Mouse (Mus musculus) cerebral cortex, adult 2 months (tissue): ENCODE measurements around the gene C330007P06Rik.

Experiments used
- WGBS: fragments of 180-500 bp; shearing (Covaris S2); methylation state at CpG from one replicate; pipeline ENCODE4 v1.1.7; 2018; 5-methylcytosine and 5-hydroxymethylcytosine counted together

C330007P06Rik gene

GRCm38 (mm10) chrX:36837069-36837676 is 36.7 kb downstream of the C330007P06Rik start:
- 72% methylated on average over 6 of the region's 6 CpGs for WGBS

DNA sequence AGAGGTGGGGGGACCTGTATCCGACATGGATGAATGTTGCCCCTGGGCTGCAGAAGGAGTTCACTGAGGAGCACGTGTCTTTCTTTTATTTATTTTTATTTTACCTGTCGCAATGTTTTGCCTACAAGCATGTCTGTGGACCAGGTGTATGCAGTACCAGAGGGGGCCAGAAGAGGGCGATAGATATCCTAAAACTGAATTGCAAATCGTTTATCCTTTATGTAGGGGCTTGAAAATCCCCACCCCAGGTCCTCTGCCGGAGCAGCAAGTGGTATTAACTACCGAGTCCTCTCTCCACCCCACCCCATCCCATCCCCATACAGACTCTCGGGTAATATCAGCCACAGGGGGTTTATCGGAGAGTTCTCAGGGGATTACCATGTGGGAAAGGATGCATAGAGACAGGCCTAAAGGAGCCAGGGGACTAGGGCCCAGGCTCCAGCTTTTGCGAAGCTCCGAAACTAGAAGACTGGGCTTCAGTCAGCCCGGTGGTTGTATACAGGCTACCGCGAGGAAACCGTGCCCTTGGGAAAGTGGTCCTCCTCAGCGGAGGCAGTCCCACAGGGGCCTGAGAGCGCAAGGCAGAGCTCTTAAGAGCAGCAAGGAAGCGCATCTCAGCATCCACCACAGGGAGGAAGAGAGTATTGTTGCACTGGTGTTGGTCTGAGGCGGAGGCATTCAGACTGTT is 40.4 kb downstream of the C330007P06Rik start:
- 27% methylated on average over 19 of the region's 19 CpGs for WGBS

DNA sequence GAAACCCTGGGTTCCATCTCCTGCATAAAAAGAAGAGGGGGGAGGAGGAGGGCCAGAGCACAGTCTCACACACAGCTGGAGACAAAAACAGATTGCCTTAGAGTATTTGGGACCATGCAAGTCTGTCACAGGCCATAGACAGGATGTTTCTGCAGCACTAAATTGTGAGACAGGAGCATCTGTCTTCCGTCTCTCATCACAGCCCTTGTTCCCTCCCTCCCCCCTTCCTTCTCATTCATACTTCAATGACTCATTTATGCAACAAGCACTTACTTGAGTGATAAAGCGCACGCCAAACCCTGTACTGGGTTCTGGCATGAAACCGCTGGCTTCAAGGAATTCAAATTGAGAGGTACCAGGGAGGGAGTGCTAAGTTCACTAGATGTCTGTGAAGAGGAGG is 42.3 kb downstream of the C330007P06Rik start:
- 50% methylated on average over 4 of the region's 4 CpGs for WGBS

- 19% methylated on average over 5 of the region's 5 CpGs for WGBS
Measured at GRCm38 (mm10) chrX:36830271-36830670, 43.6 kb downstream of the C330007P06Rik start.

- 89% methylated on average over 5 of the region's 5 CpGs for WGBS
Measured at GRCm38 (mm10) chrX:36826873-36827272, 47.0 kb downstream of the C330007P06Rik start.

DNA sequence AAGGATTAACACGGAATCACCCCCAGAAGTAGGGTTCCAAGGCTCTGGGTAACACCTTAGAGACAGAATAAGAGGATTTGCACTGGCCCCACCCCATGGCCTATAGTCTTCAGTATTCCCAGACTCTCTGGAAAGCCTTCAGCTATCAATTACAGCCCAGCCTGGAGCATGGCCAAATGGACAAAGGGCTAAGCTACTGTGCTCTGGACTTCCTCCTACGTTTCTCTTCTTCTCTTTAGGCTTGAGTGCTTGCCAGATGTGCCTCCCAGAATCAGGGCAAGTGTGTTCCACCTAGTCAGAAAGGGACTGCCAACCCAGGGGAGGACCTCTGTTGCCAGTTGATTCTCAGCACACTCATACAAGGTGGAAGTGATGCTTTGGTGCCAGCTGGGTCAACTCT is 48.9 kb downstream of the C330007P06Rik start:
- WGBS, result 74% methylated on average over 2 of the region's 2 CpGs

- WGBS, result 56% methylated on average over 10 of the region's 10 CpGs
Measured at GRCm38 (mm10) chrX:36823932-36824711, 49.8 kb downstream of the C330007P06Rik start.

- 26% methylated on average over 4 of the region's 4 CpGs for WGBS
Measured at GRCm38 (mm10) chrX:36820201-36820600, 53.7 kb downstream of the C330007P06Rik start.

GRCm38 (mm10) chrX:36819575-36819974 is 54.3 kb downstream of the C330007P06Rik start:
- 90% methylated on average over 4 of the region's 4 CpGs for WGBS

GRCm38 (mm10) chrX:36816953-36817441 is 56.9 kb downstream of the C330007P06Rik start:
- 24% methylated on average over 9 of the region's 10 CpGs for WGBS

DNA sequence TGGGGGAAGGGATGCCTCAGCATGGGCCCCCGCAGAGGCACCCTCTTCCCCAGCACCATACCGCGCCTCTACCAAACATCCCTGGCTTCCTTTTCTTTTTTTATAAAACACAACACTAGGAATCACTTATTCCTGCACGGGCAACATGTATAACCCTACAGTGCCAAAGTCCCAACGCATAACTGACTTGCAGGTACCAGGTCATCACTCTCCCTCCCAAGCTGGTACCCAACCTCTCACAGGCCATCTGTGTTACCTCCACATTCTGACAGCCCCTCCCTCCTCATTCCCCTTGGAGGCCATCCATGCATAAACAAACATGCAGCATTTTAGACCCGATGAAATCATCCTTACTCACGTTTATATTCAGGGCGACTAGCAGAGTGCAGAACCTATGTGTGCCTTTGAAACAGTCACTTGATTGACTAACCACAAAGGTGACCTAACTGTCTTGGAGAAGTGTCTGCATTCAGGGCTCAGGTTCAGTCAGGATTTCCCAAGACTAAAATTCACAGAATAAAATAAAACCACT is 57.5 kb downstream of the C330007P06Rik start:
- WGBS, result 50% methylated on average over 8 of the region's 8 CpGs

- WGBS, result 80% methylated on average over 4 of the region's 4 CpGs
Measured at GRCm38 (mm10) chrX:36815439-36815838, 58.5 kb downstream of the C330007P06Rik start.

- WGBS, result 96% methylated on average over 4 of the region's 4 CpGs
Measured at GRCm38 (mm10) chrX:36815022-36815421, 58.9 kb downstream of the C330007P06Rik start.

GRCm38 (mm10) chrX:36814161-36814836 is 59.6 kb downstream of the C330007P06Rik start:
- WGBS, result 71% methylated on average over 8 of the region's 8 CpGs

GRCm38 (mm10) chrX:36811377-36811776 is 62.5 kb downstream of the C330007P06Rik start:
- 17% methylated on average over 5 of the region's 5 CpGs for WGBS

DNA sequence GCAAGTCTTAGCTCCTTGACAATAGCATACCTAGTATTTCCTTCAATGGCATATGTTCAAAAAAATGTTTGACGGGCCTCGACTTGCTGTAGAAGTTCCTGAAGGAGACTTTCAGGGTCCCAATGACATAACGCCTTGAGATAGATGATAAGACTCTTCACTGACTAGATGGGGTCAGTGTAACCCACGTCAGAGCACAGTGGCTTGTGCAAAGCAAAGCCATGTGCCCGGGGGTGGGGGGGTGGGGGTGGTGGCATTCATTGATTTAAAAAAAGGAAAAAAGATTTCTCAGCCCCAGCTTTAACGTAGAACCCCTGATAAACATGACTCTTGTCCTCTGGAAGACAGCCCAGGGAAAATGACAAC is 65.6 kb downstream of the C330007P06Rik start:
- WGBS, result 37% methylated on average over 6 of the region's 6 CpGs

- 5% methylated on average over 43 of the region's 45 CpGs for WGBS
Measured at GRCm38 (mm10) chrX:36807360-36808317, 66.3 kb downstream of the C330007P06Rik start.

- WGBS, result 68% methylated on average over 5 of the region's 5 CpGs
Measured at GRCm38 (mm10) chrX:36805466-36806235, 68.3 kb downstream of the C330007P06Rik start.

DNA sequence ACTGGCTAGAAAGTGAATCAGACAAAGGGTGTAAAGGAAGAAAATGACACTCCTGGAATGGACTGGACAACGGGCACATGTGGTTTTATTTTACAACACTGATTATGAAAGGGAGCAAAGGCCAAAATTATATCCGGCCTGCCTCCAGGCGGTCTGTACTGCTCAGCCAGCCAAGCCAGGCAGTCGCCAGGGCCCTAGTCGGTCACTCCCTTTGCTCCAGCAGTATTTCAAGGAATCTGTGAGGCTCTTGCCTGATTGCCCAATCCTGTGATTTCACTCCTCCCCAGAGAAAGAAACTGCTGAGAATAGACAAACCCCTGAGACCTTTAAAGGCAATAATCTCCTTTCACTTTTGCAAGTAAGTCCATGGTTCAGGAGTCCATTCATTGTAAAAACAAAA is 69.7 kb downstream of the C330007P06Rik start:
- 62% methylated on average over 5 of the region's 5 CpGs for WGBS

DNA sequence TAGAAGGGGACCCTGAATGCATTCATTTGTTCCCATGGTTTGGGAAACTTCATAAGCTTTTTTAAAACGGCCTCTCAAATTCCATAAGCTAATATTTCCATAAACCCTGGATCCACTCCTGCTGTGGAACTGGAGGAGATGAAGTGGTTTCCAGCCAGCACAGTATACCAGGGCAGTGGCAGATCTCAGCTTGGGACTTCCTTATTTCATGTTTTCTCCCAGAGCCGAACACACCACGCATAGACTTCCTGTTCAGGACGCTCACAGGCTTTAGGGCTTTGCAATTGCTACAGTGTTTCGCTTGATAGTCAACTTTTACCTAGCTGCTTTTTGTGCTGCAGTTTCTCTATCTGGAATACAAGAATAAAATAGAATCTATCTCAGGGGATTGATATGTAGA is 70.7 kb downstream of the C330007P06Rik start:
- 66% methylated on average over 5 of the region's 5 CpGs for WGBS
